Mouse (Mus musculus) forebrain, postnatal 0 days (tissue): ENCODE measurements around the gene Eid3. TPM values are rescaled to one million over a fixed set of nuclear protein-coding genes. Genes with fewer than 3 reads are reported as not detected.

Source experiments
- ATAC-seq: fragments of 200-750 bp; cut with Nextera tagmentation; 2 replicates; pipeline ENCODE4 v1.8.0; 2017; ENCODE audit warnings: mild to moderate bottlenecking, moderate library complexity
- DNase-seq: peaks from one replicate; pipeline ENCODE4 v3.0.0-alpha.2; 2015
- H3K27ac ChIP-seq: fragments of 300-500 bp; sonication (generic); 2 replicates; pipeline ENCODE4 v1.5.1; 2014; ENCODE audit warnings: low read depth, mild to moderate bottlenecking, antibody characterized with exemption, low read length, moderate library complexity, mixed read lengths
- H3K27me3 ChIP-seq: fragments of 300-500 bp; sonication (generic); 2 replicates; pipeline ENCODE4 v1.6.1; 2014; ENCODE audit warnings: mild to moderate bottlenecking, low read length, mixed read lengths; ENCODE audit not compliant: insufficient read depth
- H3K36me3 ChIP-seq: fragments of 300-500 bp; sonication (generic); 2 replicates; pipeline ENCODE4 v1.6.1; 2014; ENCODE audit warnings: mild to moderate bottlenecking, moderate library complexity; ENCODE audit not compliant: insufficient read depth
- H3K4me1 ChIP-seq: fragments of 300-500 bp; sonication (generic); 2 replicates; pipeline ENCODE4 v1.6.1; 2014; ENCODE audit warnings: antibody characterized with exemption; ENCODE audit not compliant: insufficient read depth
- H3K4me2 ChIP-seq: fragments of 300-500 bp; sonication (generic); 2 replicates; pipeline ENCODE4 v1.6.1; 2014; ENCODE audit warnings: low read depth, mild to moderate bottlenecking, moderate library complexity
- H3K4me3 ChIP-seq: fragments of 300-500 bp; sonication (generic); 2 replicates; pipeline ENCODE4 v1.5.1; 2014; ENCODE audit warnings: low read depth, low read length, mixed read lengths
- H3K9ac ChIP-seq: fragments of 300-500 bp; sonication (generic); 2 replicates; pipeline ENCODE4 v1.6.1; 2014; ENCODE audit warnings: mild to moderate bottlenecking
- H3K9me3 ChIP-seq: fragments of 300-500 bp; sonication (generic); 2 replicates; pipeline ENCODE4 v1.6.1; 2016; ENCODE audit warnings: low read length
- CTCF ChIP-seq: sonication (generic); IDR thresholded peaks from 2 replicates; pipeline ENCODE4 v1.5.1; 2016; ENCODE audit warnings: antibody characterized with exemption, control low read depth, low read depth
- WGBS: fragments of 180-500 bp; shearing (Covaris S2); extraction: QIAGEN DNeasy Blood & Tissue Kit; methylation state at CpG from one replicate; pipeline ENCODE4 v1.1.7; 2014; 5-methylcytosine and 5-hydroxymethylcytosine counted together
- polyA plus RNA-seq: library from polyadenylated mRNA; unstranded; fragments of >200 nt; fragmentation: Nextera tagmentation; extraction: Ambion mirVana; gene quantifications from 2 replicates; pipeline ENCODE4 v1.2.1, GENCODE M21; 2015
- total RNA-seq: library from RNA; depleted of rRNA; stranded (reverse); fragments of >200 nt; gene quantifications from 2 replicates; pipeline ENCODE4 v1.2.3, GENCODE M21; 2014

Gene Eid3
- total and polyA plus RNA-seq, 2 experiments from 2014 or later = 0.30 to 1.4 TPM

GRCm38 (mm10) chr10:82876076-82876796, 9.8 kb downstream of the Eid3 start:
- Histone ChIP-seq H3K4me1 (no peaks in the 10 kb centered on the region), H3K9me3 (no peaks in the 10 kb centered on the region), H3K4me2 (no peak overlapping the region), H3K36me3 (peaks cover 63% of the 10 kb centered on the region), H3K9ac (no peak overlapping the region), H3K4me3 (no peak overlapping the region), H3K27me3 (no peaks in the 10 kb centered on the region), H3K27ac (no peak overlapping the region)
- 77% methylated on average over 16 of the region's 16 CpGs for WGBS
- DNase-seq (peak; percentile 31), ATAC-seq (0 out of 2 replicates have a peak, but pooled peaks have one; percentile 32)
- TF ChIP-seq CTCF = peak; percentile 58

- no peak overlapping the region for H3K4me2 ChIP-seq
- no peaks in the 10 kb centered on the region for H3K4me1 ChIP-seq
- H3K27ac ChIP-seq = no peak overlapping the region
- TF ChIP-seq CTCF = no peak
- H3K9ac ChIP-seq = no peak overlapping the region
- no peak for DNase-seq
- no peak for ATAC-seq
- peaks cover 70% of the 10 kb centered on the region for H3K36me3 ChIP-seq
- H3K4me3 ChIP-seq = no peak overlapping the region
- 89% methylated on average over 6 of the region's 6 CpGs for WGBS
- H3K27me3 ChIP-seq = no peaks in the 10 kb centered on the region
- H3K9me3 ChIP-seq = no peaks in the 10 kb centered on the region
Observed at GRCm38 (mm10) chr10:82887354-82887753, 20.9 kb downstream of the Eid3 start.

GRCm38 (mm10) chr10:82888576-82888975, 22.1 kb downstream of the Eid3 start:
- no peaks in the 10 kb centered on the region for H3K9me3 ChIP-seq
- TF ChIP-seq CTCF = no peak
- no peaks in the 10 kb centered on the region for H3K4me1 ChIP-seq
- peaks cover 62% of the 10 kb centered on the region for H3K36me3 ChIP-seq
- H3K9ac ChIP-seq = no peak overlapping the region
- H3K4me2 ChIP-seq = no peak overlapping the region
- H3K4me3 ChIP-seq = no peak overlapping the region
- ATAC-seq (no peak), DNase-seq (no peak)
- 87% methylated on average over 8 of the region's 8 CpGs for WGBS
- H3K27me3 ChIP-seq = no peaks in the 10 kb centered on the region
- no peak overlapping the region for H3K27ac ChIP-seq

GRCm38 (mm10) chr10:82889447-82889973, 23.1 kb downstream of the Eid3 start:
- WGBS = 47% methylated on average over 9 of the region's 9 CpGs
- H3K4me2 ChIP-seq = no peak overlapping the region
- H3K9me3 ChIP-seq = no peaks in the 10 kb centered on the region
- H3K4me3 ChIP-seq = no peak overlapping the region
- no peak for TF ChIP-seq CTCF
- H3K27me3 ChIP-seq = no peaks in the 10 kb centered on the region
- H3K9ac ChIP-seq = no peak overlapping the region
- no peaks in the 10 kb centered on the region for H3K4me1 ChIP-seq
- ATAC-seq (no peak), DNase-seq (peak; percentile 28)
- H3K36me3 ChIP-seq = peaks cover 54% of the 10 kb centered on the region
- no peak overlapping the region for H3K27ac ChIP-seq

- Histone ChIP-seq H3K36me3 (peaks cover 43% of the 10 kb centered on the region), H3K27ac (no peak overlapping the region), H3K9ac (no peak overlapping the region), H3K4me1 (no peaks in the 10 kb centered on the region), H3K27me3 (no peaks in the 10 kb centered on the region), H3K9me3 (no peaks in the 10 kb centered on the region), H3K4me3 (no peak overlapping the region), H3K4me2 (no peak overlapping the region)
- WGBS = 90% methylated on average over 2 of the region's 2 CpGs
- ATAC-seq = no peak
- TF ChIP-seq CTCF = no peak
- no peak for DNase-seq
Observed at GRCm38 (mm10) chr10:82890936-82891335, 24.5 kb downstream of the Eid3 start.

- no peaks in the 10 kb centered on the region for H3K27me3 ChIP-seq
- 86% methylated on average over 7 of the region's 7 CpGs for WGBS
- peaks cover 43% of the 10 kb centered on the region for H3K36me3 ChIP-seq
- no peak overlapping the region for H3K27ac ChIP-seq
- H3K9me3 ChIP-seq = no peaks in the 10 kb centered on the region
- H3K4me2 ChIP-seq = no peak overlapping the region
- DNase-seq = no peak
- no peaks in the 10 kb centered on the region for H3K4me1 ChIP-seq
- no peak overlapping the region for H3K4me3 ChIP-seq
- ATAC-seq = no peak
- H3K9ac ChIP-seq = no peak overlapping the region
- TF ChIP-seq CTCF = no peak
Observed at GRCm38 (mm10) chr10:82891427-82891826, 25.0 kb downstream of the Eid3 start.

- Histone ChIP-seq H3K4me1 (no peaks in the 10 kb centered on the region), H3K4me2 (no peak overlapping the region), H3K27me3 (no peaks in the 10 kb centered on the region), H3K36me3 (peaks cover 43% of the 10 kb centered on the region), H3K9ac (no peak overlapping the region), H3K9me3 (no peaks in the 10 kb centered on the region), H3K4me3 (no peak overlapping the region), H3K27ac (no peak overlapping the region)
- ATAC-seq = no peak
- no peak for TF ChIP-seq CTCF
- DNase-seq = no peak
- WGBS = 89% methylated on average over 9 of the region's 9 CpGs
Observed at GRCm38 (mm10) chr10:82892442-82893055, 26.1 kb downstream of the Eid3 start.
